Mouse (Mus musculus) layer of hippocampus, postnatal 14 days (tissue): ENCODE results near the gene Skint7. TPM values are rescaled to one million over a fixed set of nuclear protein-coding genes. Genes with fewer than 3 reads are reported as not detected.
"Not testable (repeated sequence)": the region's sequence is repeated elsewhere in the genome, so short reads cannot be mapped to it uniquely, and the experiment has no call there.

Experiments used
- DNase-seq, 2 experiments: peaks; one replicate each; pipeline ENCODE4 v3.0.0; 2021 to 2022; ENCODE audit warnings: low spot score in 2 of 2, mixed read lengths in 1 of 2
- long read RNA-seq, 2 experiments: library from polyadenylated mRNA; stranded (forward); transcript quantifications; one replicate each; pipeline ENCODE4 v2.0.0; 2021
- total RNA-seq, 2 experiments: library from RNA; stranded (reverse); gene quantifications; 2 replicates each; pipeline ENCODE4 v1.2.3; 2021

The Skint7 gene
- under 1 TPM in 1 of 2 experiments, not detected in 1; 0.41 TPM for total RNA-seq
- long read RNA-seq, experiment 1, result 0 reads
- long read RNA-seq, experiment 2, partial matches to known transcripts, result 0 of 1 reads
- long read RNA-seq, experiment 2, other reads (novel, unspliced or antisense), result 1 of 1 reads

DNA sequence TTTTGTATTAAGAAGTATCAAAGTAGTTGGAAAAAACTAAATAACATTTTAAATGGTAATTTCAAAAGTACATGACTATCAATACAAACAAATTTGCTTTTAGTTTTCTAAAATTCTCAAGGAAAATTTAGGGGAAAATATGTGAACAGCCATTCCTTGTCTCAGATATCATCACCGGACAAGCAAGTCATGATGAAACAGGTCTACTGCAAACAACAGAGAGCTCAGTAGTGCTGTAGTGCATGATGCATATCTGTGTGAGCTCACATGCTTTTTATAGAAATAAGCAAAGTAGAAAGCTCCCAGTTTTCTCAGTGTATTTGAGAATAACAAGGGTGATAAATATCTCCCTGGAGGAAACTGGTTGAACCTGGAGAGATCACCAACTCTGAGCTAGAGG, at the start of gene Skint7:
TSS of gene Skint7 (plus strand) at position 301 of the 400 bp plus-strand sequence.
- DNase-seq, result no peak

- peak in 1 of 2 experiments; percentile 1 for DNase-seq
Measured at GRCm38 (mm10) chr4:111961309-111961708, 11.4 kb upstream of the Skint7 start.

GRCm38 (mm10) chr4:111963241-111963640, 9.5 kb upstream of the Skint7 start:
- DNase-seq, result not testable (repeated sequence)

GRCm38 (mm10) chr4:111963669-111964068, 9.1 kb upstream of the Skint7 start:
- no peak for DNase-seq

GRCm38 (mm10) chr4:112005969-112006368, 33.2 kb downstream of the Skint7 start, which contains the start of gene Skint1:
Gene Skint1, plus strand, starts transcription at chr4:112006269.
- DNase-seq, result no peak

Other genes starting within 250 kb of the Skint7 start
- not detected for gene Slc5a9, start 70.0 kb upstream of the Skint7 start, total RNA-seq
- gene Skint8, start 53.5 kb upstream of the Skint7 start, total RNA-seq, result not detected
- gene Skint1, start 33.3 kb downstream of the Skint7 start, total RNA-seq, result not detected
- gene Skint4, start 99.1 kb downstream of the Skint7 start, total RNA-seq, result not detected